Mouse (Mus musculus) midbrain, postnatal 0 days (tissue): ENCODE measurements around the gene Tsr3. TPM values are rescaled to one million over a fixed set of nuclear protein-coding genes. Genes with fewer than 3 reads are reported as not detected.

ENCODE experiments used
- ATAC-seq: fragments of 200-750 bp; cut with Nextera tagmentation; 2 replicates; pipeline ENCODE4 v1.8.0; 2017; ENCODE audit warnings: moderate number of reproducible peaks, mild to moderate bottlenecking, moderate TSS enrichment, moderate library complexity; ENCODE audit not compliant: low FRiP score
- DNase-seq: peaks from one replicate; pipeline ENCODE4 v3.0.0-alpha.2; 2015; ENCODE audit warnings: low spot score
- H3K27ac ChIP-seq: fragments of 300-500 bp; sonication (generic); 2 replicates; pipeline ENCODE4 v1.5.1; 2014; ENCODE audit warnings: low read depth, mild to moderate bottlenecking, low read length, mixed read lengths
- H3K27me3 ChIP-seq: fragments of 300-500 bp; sonication (generic); 2 replicates; pipeline ENCODE4 v1.6.1; 2014; ENCODE audit warnings: low read length, control low read depth, mixed read lengths; ENCODE audit not compliant: insufficient read depth
- H3K36me3 ChIP-seq: fragments of 300-500 bp; sonication (generic); 2 replicates; pipeline ENCODE4 v1.6.1; 2014; ENCODE audit warnings: low read length, control low read depth, mixed read lengths; ENCODE audit not compliant: insufficient read depth
- H3K4me1 ChIP-seq: fragments of 300-500 bp; sonication (generic); 2 replicates; pipeline ENCODE4 v1.6.1; 2014; ENCODE audit warnings: mild to moderate bottlenecking, control low read depth, antibody characterized with exemption, low read length, mixed read lengths; ENCODE audit not compliant: insufficient read depth
- H3K4me2 ChIP-seq: fragments of 300-500 bp; sonication (generic); 2 replicates; pipeline ENCODE4 v1.6.1; 2014; ENCODE audit warnings: low read depth, mild to moderate bottlenecking, low read length, mixed read lengths; ENCODE audit not compliant: poor library complexity, severe bottlenecking
- H3K4me3 ChIP-seq: fragments of 300-500 bp; sonication (generic); 2 replicates; pipeline ENCODE4 v1.5.1; 2014; ENCODE audit warnings: low read depth, mild to moderate bottlenecking, low read length, moderate library complexity
- H3K9ac ChIP-seq: fragments of 300-500 bp; sonication (generic); replicated peaks from 2 replicates; pipeline ENCODE4 v1.6.1; 2014; ENCODE audit warnings: mild to moderate bottlenecking, low read length, moderate library complexity, mixed read lengths; ENCODE audit not compliant: poor library complexity, severe bottlenecking
- H3K9me3 ChIP-seq: fragments of 300-500 bp; sonication (generic); 2 replicates; pipeline ENCODE4 v1.6.1; 2016; ENCODE audit warnings: low read length, control low read depth
- CTCF ChIP-seq: IDR thresholded peaks from 2 replicates; pipeline ENCODE4 v1.5.1; 2016; ENCODE audit warnings: antibody characterized with exemption, mild to moderate bottlenecking
- WGBS: fragments of 180-500 bp; shearing (Covaris S2); extraction: QIAGEN DNeasy Blood & Tissue Kit; methylation state at CpG from one replicate; pipeline ENCODE4 v1.1.7; 2014; 5-methylcytosine and 5-hydroxymethylcytosine counted together
- polyA plus RNA-seq: library from polyadenylated mRNA; unstranded; fragments of >200 nt; fragmentation: Nextera tagmentation; extraction: Ambion mirVana; gene quantifications from 2 replicates; pipeline ENCODE4 v1.2.1, GENCODE M21; 2015
- total RNA-seq: library from RNA; depleted of rRNA; stranded (reverse); fragments of >200 nt; gene quantifications from 2 replicates; pipeline ENCODE4 v1.2.3, GENCODE M21; 2014

Tsr3 gene
- total and polyA plus RNA-seq, 2 experiments from 2014 or later: 39.6 to 74.2 TPM

DNA sequence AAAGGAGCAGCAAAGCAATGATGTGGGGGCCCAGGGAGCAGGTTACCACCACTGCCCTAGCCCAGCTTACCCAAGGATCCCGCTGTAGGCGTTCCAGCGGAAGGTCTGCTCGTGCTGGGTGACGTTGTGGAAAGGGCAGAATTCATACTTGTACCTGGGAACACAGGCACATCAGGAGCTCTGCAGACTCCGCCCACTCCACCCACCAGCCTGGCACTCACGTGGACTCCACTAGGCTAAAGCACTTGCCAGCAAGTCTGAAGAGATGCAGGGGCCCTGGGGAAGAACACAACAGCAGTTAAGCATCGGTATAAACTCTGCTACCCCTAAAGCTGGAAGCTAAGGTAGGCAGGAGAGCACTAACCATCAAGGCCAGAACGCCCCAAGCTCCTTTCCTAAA, 4.3 kb upstream of the Tsr3 start:
- H3K4me3 ChIP-seq: no peak overlapping the region
- H3K4me1 ChIP-seq: peaks cover 5% of the 10 kb centered on the region
- ATAC-seq (no peak), DNase-seq (no peak)
- H3K27ac ChIP-seq: no peak overlapping the region
- WGBS: 88% methylated on average over 9 of the region's 9 CpGs
- no peaks in the 10 kb centered on the region for H3K27me3 ChIP-seq
- H3K4me2 ChIP-seq: no peak overlapping the region
- TF ChIP-seq CTCF: no peak
- H3K36me3 ChIP-seq: peaks cover 24% of the 10 kb centered on the region
- no peaks in the 10 kb centered on the region for H3K9me3 ChIP-seq
- H3K9ac ChIP-seq: no peak overlapping the region

DNA sequence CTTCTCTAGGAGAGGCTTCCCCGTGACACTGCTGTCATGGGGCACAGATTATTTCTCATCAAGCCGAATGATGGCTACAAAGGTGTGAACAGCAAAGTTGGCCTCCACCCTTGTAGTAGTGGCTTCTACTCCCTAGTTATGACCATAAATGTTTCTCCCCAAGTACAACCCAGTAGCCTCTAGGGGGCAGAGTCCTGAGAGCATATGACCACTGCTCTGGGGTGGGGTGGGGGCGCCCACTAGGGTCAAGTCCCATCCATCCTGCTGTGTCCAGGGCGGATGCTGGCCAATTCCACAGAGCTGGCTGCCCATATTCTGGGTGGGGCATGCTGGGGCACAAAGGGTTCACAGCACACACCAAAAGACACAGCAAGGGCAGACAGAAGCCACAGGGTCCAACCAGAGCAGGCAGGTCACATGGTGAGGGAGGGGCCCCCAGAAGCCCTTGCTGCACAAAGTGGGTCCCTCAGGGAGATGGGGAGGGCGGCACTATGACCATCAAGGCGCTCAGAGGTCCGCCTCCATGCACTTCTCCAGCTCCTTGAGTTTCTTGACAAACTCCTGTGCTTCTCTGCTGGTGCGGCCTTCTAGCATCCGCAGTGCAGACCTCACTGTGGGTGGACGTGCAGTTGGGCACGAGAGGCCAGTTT, 3.3 kb downstream of the Tsr3 start:
- Histone ChIP-seq H3K4me3 (no peak overlapping the region), H3K27ac (no peak overlapping the region), H3K27me3 (no peaks in the 10 kb centered on the region), H3K9ac (no peak overlapping the region), H3K4me1 (peaks cover 12% of the 10 kb centered on the region), H3K36me3 (peaks cover 32% of the 10 kb centered on the region), H3K9me3 (no peaks in the 10 kb centered on the region), H3K4me2 (no peak overlapping the region)
- DNase-seq (no peak), ATAC-seq (no peak)
- peak; percentile 45 for TF ChIP-seq CTCF
- WGBS: 86% methylated on average over 11 of the region's 11 CpGs

DNA sequence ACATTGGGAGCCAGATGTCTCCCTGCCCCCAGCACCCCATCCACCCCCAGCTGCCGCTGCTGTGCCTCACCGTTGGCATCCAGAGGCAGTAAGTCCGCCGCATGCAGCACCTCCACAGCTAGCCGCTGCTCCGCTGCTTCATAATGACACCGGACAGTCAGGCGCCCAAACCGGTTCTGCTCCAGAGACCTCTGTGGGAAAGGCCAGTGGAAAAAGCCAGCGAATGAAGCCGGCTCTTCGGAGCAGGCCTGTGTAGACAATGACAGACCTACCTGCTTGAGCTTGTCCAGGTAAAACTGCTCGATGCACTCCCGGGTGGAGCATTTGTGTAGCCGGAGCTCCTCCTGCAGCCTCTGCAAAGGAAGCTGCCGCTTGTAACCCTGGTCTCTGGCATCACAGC, 4.3 kb downstream of the Tsr3 start:
- TF ChIP-seq CTCF: no peak
- Histone ChIP-seq H3K36me3 (peaks cover 32% of the 10 kb centered on the region), H3K4me2 (no peak overlapping the region), H3K9me3 (no peaks in the 10 kb centered on the region), H3K9ac (no peak overlapping the region), H3K4me1 (peaks cover 8% of the 10 kb centered on the region), H3K27me3 (no peaks in the 10 kb centered on the region), H3K4me3 (no peak overlapping the region), H3K27ac (no peak overlapping the region)
- no peak for DNase-seq
- 89% methylated on average over 16 of the region's 16 CpGs for WGBS
- ATAC-seq: no peak

DNA sequence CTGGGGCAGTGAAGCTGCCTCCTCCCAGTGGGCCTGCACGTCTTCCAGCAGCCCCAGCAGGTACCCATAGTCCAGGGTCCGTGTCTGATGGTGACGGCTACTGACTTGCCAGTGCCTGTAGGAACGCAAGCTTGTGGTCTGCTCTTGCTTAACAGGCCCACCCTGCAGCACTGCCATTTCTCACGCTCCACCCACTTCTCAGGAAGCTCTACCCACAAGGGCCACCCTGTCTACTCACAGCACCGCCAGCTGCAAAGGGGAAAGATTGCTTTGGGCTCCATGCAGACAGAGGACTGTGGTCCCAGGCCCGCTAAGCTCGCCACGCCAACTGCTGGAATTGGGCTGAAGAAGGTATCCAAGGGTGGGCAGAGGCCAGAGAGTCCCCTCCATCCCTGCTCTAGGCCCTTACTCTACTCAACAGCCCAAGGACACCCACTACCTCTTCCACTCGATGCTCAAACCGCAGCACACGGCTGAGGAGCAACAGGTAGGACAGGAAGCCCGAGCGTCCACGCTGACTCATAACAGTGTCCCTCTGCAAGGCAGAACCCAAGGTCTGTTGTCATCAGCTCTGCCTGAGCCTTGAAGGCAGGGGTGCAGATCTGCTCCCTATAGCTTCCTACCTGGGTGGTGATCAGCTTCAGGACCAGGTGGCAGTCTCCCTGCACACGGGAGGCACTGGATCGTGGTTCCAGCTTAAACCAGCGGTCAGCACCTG, 8.2 kb downstream of the Tsr3 start:
- Histone ChIP-seq H3K4me3 (no peak overlapping the region), H3K36me3 (peaks cover 22% of the 10 kb centered on the region), H3K4me1 (peaks cover 12% of the 10 kb centered on the region; the same call in 1 of the 2 replicates), H3K27ac (no peak overlapping the region), H3K9me3 (no peaks in the 10 kb centered on the region), H3K4me2 (no peak overlapping the region), H3K9ac (no peak overlapping the region), H3K27me3 (no peaks in the 10 kb centered on the region)
- no peak for ATAC-seq
- no peak for DNase-seq
- no peak for TF ChIP-seq CTCF
- WGBS: 81% methylated on average over 18 of the region's 18 CpGs

DNA sequence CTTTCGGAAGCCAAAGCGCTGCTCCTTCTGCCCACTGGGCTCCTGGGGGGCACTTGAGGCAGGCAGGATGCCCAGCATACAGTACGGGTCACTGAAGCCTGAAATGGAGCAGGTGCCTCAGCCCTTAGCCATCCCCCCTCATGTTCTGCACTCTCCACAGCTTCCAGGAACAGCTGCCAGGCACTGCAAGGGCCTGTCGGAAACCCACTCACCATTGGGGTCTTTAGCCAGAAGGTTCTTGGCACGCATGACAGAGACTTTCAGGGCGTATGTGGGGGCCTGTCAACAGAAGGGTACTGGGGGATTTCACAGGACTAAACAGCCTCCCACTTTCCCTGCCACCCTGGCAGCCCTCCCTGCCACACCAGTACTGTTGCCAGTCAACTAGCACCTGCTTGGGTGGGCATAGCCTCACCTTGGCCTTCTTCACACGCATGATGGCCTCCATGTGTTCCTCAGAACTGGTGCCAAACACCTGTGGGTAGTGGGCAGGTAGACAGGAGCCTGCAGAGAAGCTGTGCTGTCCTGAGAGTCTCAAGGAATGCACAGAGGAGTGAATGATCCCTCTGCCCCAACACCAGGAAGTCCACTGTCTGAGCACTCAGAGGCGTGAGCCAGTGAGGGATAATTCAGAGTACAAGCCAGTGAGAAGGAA, 10.3 kb downstream of the Tsr3 start:
- WGBS: 81% methylated on average over 8 of the region's 8 CpGs
- no peaks in the 10 kb centered on the region for H3K27me3 ChIP-seq
- no peak overlapping the region for H3K27ac ChIP-seq
- no peak for ATAC-seq
- no peak overlapping the region for H3K9ac ChIP-seq
- no peak overlapping the region for H3K4me3 ChIP-seq
- H3K4me1 ChIP-seq: peaks cover 25% of the 10 kb centered on the region; the same call in 1 of the 2 replicates
- H3K9me3 ChIP-seq: no peaks in the 10 kb centered on the region
- no peak overlapping the region for H3K4me2 ChIP-seq
- peak; percentile 74 for DNase-seq
- no peak for TF ChIP-seq CTCF
- H3K36me3 ChIP-seq: peaks cover 2% of the 10 kb centered on the region; the same call in 1 of the 2 replicates

DNA sequence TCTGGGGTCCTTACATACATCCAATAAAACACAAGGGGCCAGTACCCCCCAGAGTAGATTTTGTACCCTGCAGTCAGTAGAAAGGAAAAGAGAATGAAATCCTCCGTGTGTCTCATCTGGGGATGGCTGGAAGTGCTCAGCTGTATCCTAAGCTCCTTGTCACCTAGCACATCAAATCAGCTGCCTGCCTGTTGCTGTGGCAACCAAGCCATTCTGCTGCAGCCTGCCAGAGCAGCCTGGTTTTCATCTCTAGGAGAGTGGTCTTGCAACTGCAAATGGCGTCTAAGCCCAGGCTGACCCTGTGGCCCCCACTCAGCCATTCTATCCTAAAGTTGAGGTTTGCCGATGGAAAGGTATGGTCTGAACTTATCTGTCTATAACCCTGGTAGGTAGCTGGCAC, 12.7 kb downstream of the Tsr3 start:
- DNase-seq (peak; percentile 80), ATAC-seq (peak; percentile 65)
- Histone ChIP-seq H3K9ac (no peak overlapping the region), H3K36me3 (no peaks in the 10 kb centered on the region), H3K27me3 (no peaks in the 10 kb centered on the region), H3K9me3 (no peaks in the 10 kb centered on the region), H3K4me3 (no peak overlapping the region), H3K4me1 (peaks cover 35% of the 10 kb centered on the region; the same call in 1 of the 2 replicates), H3K27ac (peak overlapping the region; percentile 79), H3K4me2 (peak overlapping the region; percentile 26)
- no peak for TF ChIP-seq CTCF
- 7% methylated on average over 3 of the region's 3 CpGs for WGBS
